Mouse (Mus musculus) urinary bladder, postnatal 25 days (tissue): ENCODE results near the gene Polh.

Source experiments
- DNase-seq: peaks from one replicate; pipeline ENCODE4 v3.0.0; 2022; ENCODE audit warnings: low spot score

Gene Polh

GRCm38 (mm10) chr17:46202421-46203071 lies at the start of gene Polh, which contains the start of gene Xpo5:
Gene Polh (minus strand): TSS chr17:46202645.
Gene Xpo5 (plus strand): TSS chr17:46202782.
- DNase-seq: peak; percentile 91

DNA sequence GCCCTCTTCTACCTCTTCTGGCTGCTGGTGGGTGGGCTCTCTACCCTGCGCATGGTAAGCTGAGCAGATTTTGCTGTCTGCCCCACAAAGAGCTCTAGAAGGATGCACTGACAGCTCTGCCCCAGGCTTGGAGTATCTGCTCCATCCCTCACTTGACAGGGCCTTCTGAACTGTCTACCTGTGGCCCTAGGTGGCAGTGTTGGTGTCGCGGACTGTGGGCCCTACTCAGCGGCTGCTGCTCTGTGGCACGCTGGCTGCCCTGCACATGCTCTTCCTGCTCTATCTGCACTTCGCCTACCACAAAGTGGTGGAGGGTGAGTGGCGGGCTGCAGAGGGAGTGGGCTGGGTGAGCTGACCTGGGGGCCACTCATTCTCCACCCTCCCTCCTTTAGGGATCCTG lies 48.7 kb upstream of the Polh start:
- DNase-seq: no peak

DNA sequence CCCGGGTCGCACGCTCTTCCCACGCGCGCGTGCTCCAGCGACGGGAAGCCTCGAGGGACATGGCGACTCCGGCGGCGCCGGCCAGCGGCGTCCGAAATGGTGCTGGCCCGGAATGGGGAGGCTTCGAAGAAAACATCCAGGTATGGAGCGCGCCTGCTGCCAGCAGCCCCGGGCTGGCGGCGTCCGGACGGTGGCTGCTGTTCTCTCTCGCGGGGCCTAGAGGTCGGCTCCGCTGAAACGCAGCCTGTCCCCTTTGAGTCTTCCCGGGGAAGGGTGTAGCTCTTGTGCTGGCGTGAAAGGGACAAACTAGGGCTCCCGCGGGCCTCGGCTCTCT lies 45.7 kb upstream of the Polh start:
- no peak for DNase-seq

DNA sequence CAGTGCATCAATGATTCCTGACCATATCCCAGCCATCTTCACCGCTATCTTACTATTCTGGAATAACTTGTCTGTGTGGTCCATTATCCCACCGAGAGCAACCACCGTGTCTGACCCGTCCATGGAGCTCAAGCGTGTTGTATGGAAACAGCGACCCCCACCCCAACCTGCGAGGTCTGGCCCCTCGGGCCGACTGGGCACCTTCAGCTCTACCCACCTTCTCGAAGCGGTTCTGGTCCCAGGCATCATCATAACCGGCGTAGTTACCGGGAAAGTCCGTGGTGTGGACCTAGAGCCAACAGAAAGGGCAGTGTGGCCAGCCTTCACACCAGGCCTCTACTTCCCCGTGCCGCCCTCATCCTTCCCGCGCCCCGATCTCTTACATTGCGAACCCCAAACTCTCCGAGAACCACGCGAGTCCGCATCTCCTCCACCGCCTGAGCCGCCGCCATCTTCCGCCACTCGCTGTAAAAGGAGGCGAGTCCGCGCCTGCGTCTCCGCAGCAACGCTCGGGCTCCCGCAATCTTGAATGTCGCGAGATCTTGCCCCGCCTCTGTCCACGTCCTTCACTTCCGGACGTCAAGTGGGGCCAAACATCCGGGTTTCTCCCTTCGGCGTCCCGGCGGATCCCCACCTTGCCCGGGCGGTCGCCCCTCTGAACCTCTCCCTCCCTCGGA lies 45.2 kb upstream of the Polh start, which contains the start of the genes Polr1c and Yipf3:
Polr1c (minus strand) TSS at position 543 of the 677 bp plus-strand sequence.
Yipf3 (plus strand) TSS at position 569 of the 677 bp plus-strand sequence.
- peak; percentile 92 for DNase-seq

- DNase-seq: no peak
Measured at GRCm38 (mm10) chr17:46244579-46244978, 42.1 kb upstream of the Polh start.

- no peak for DNase-seq
Measured at GRCm38 (mm10) chr17:46243624-46244023, 41.2 kb upstream of the Polh start.

- DNase-seq: no peak
Measured at GRCm38 (mm10) chr17:46242993-46243392, 40.5 kb upstream of the Polh start.

- no peak for DNase-seq
Measured at GRCm38 (mm10) chr17:46242274-46242673, 39.8 kb upstream of the Polh start.

DNA sequence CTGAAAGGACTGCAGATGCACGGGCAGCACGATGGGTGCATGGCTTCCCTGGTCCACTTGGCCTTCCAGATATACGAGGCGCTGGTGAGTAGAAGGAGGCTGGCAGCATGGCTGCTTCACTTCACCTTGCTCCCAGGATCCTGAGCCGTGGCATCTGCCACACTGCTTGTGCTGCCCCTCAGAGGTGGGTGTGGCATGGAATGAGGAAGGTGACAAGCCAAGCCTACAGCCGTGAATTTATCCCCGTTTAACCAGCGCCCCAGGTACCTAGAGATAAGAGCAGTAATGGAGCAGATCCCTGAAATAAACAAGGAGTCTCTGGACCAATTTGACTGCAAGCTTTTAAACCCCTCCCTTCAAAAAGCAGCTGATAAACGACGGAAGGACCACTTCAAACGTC lies 39.0 kb upstream of the Polh start:
- DNase-seq: no peak

- no peak for DNase-seq
Measured at GRCm38 (mm10) chr17:46239516-46240114, 37.2 kb upstream of the Polh start.

- DNase-seq: no peak
Measured at GRCm38 (mm10) chr17:46237480-46237879, 35.0 kb upstream of the Polh start.

DNA sequence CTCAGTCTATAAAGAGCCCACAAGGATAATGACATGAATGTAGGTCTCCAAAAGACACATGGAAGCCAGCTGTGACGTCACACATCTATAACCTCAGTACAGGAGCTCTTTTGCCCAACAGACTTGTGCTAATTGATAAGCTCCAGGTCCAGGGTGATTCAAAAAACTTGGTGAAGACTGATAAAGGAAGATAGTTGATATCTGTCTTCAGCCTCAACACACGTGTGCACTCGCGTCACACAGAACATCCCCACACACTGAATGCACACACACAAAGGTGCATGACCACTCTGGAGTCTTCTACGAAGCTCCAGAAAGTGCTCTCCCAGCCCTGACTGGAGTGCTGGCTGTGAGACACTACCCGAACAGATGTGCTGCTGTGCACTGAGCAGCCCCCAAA lies 34.6 kb upstream of the Polh start:
- no peak for DNase-seq

DNA sequence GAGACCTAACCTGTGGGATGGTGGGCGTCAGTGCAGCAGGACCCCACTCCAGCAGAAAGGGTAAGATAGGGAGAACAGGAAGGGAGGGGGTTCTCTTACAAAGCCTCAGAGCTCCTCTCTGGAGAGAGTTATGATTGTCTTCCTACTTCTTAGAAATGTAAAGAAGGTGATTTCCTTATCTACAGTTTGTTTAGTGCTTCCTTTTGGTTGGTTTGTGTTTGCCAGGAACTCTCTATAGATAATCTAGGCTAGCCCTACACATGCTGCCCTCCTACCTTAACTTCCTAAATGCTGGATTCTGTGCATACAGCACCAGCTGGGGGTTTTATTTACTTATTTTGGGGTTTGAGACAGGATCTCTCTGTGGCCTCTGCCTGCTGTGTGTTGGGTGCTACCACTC lies 33.6 kb upstream of the Polh start:
- DNase-seq: no peak

DNA sequence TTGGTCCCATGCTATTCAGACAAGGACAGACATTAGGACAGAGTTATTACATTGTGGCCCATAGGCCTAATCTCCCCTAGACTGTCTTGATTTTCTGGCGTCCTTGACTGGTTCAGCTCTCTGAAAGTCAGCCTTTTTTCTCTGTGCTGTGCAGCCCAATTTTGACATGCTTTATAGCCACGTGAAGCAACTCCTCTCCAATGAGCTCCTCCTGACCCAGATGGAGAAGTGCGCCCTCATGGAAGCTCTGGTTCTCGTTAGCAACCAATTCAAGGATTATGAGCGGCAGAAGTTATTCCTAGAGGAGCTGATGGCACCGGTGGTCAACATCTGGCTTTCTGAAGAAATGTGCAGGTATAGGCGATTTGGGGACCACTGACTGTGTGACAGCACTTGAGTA lies 25.1 kb upstream of the Polh start:
- no peak for DNase-seq

DNA sequence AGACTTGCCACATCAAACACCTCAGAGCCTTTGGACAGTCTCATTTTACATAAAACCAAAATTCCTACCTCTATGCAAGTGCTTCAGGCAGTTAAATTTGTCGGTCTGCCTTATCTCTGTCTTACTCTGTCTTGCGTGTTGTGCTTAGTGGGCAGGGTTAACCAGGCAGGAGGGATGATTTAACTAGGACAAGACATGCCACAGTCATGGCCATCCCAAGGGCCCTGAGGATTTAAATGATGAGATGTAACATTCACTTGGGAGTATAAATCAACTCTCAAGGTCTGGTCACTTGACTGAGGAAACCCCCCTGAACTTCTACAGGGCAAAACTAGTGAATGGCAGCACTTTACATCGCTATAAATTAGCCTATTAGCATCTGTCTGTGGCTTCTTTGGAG lies 19.2 kb upstream of the Polh start:
- DNase-seq: no peak

DNA sequence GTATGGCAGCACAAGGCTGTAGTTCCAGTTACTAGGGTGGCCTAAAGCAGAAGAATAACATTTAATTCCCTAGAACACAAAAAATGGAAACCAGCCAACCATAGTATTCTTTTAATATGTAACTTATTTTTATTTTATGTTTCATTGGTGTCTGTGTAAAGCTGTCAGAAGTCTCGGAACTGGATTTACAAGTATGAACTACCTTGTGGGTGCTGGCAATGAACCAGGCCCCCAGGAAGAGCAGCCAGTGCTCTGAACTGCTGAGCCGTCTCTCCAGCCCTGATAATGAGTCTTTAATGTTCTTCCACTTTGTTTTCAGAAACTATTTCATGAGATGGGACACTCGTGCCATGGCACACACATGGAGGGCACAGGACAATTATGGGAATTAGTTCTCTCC lies 8.1 kb upstream of the Polh start:
- DNase-seq: no peak

- DNase-seq: no peak
Measured at GRCm38 (mm10) chr17:46206676-46207075, 4.2 kb upstream of the Polh start.

GRCm38 (mm10) chr17:46203078-46203477 lies 633 bp upstream of the Polh start:
- DNase-seq: peak; percentile 19

- no peak for DNase-seq
Measured at GRCm38 (mm10) chr17:46201151-46201550, 1.3 kb downstream of the Polh start.

GRCm38 (mm10) chr17:46188829-46189228 lies 13.6 kb downstream of the Polh start:
- DNase-seq: no peak

DNA sequence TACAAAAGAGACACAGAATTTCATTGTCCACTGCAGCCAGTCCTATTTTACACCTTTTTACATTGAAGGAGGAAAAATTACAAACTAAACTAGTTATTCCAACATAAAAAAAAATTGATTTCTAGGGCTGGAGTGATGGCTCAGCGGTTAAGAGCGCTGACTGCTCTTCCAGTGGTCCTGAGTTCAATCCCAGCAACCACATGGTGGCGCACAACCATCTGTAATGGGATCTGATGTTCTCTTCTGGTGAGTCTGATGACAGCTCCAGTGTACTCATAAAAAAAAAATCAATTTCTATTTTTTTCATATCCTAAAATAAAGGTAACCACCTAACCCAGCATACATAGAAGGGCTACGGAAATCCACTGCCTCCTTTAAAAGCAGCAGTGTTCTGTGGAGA lies 20.2 kb downstream of the Polh start:
- DNase-seq: no peak

GRCm38 (mm10) chr17:46170538-46170937 lies 31.9 kb downstream of the Polh start:
- no peak for DNase-seq

GRCm38 (mm10) chr17:46168768-46169167 lies 33.7 kb downstream of the Polh start:
- DNase-seq: no peak
